Mouse (Mus musculus) left cerebral cortex, adult 2 months (tissue): Measurements from ENCODE around the gene Xrcc1. TPM values are rescaled to one million over a fixed set of nuclear protein-coding genes. Genes with fewer than 3 reads are reported as not detected.
"Not testable (repeated sequence)": the region's sequence is repeated elsewhere in the genome, so short reads cannot be mapped to it uniquely, and the experiment has no call there.

Experiments used
- DNase-seq, 2 experiments: peaks; one replicate each; pipeline ENCODE4 v3.0.0; 2021 to 2022; ENCODE audit warnings: low spot score in 2 of 2, mixed read lengths in 1 of 2; ENCODE audit errors: extremely low spot score in 1 of 2
- H3K27ac ChIP-seq: fragments of 200-600 bp; 2 replicates; pipeline ENCODE4 v1.8.1; 2022
- H3K4me3 ChIP-seq: fragments of 200-600 bp; 2 replicates; pipeline ENCODE4 v1.8.1; 2022
- CTCF ChIP-seq: fragments of 200-600 bp; IDR thresholded peaks from 2 replicates; pipeline ENCODE4 v1.8.1; 2022; ENCODE audit warnings: antibody characterized with exemption, mild to moderate bottlenecking, moderate library complexity
- intact Hi-C: fragments of 180-260 bp; cut with DNase I; formaldehyde crosslinking; loops from one replicate; pipeline ENCODE4 v1.15.1; 2025
- total RNA-seq, 2 experiments: library from RNA; stranded (reverse); gene quantifications; 2 replicates each; pipeline ENCODE4 v1.2.3; 2021

The Xrcc1 gene
- total RNA-seq, 2 experiments from 2014 or later: 32.8 to 39.5 TPM

- intact Hi-C loops: loop anchor here (1.0 to 2.0 kb wide), 2 partner anchors 23 to 27 kb away; partner anchors contain the start of gene Irgq
- TF ChIP-seq CTCF: no peak
- DNase-seq: no peak
- Histone ChIP-seq H3K27ac (peak overlapping the region; percentile 99), H3K4me3 (peak overlapping the region; percentile 70)
Observed at GRCm38 (mm10) chr7:24507726-24508114, 38.4 kb upstream of the Xrcc1 start.

- no peak for DNase-seq
- TF ChIP-seq CTCF: no peak
- no peak within 1 kb of the TSS for H3K27ac ChIP-seq
- intact Hi-C loops: no loop called here
- H3K4me3 ChIP-seq: no peak within 1 kb of the TSS
Observed at GRCm38 (mm10) chr7:24512355-24512754, 33.7 kb upstream of the Xrcc1 start, which contains the start of gene AC161166.1. AC161166.1 (minus strand) TSS chr7:24512455.

- peak; percentile 41 for TF ChIP-seq CTCF
- intact Hi-C loops, H3K4me3 ChIP-seq, DNase-seq, H3K27ac ChIP-seq: not testable (repeated sequence)
Observed at GRCm38 (mm10) chr7:24516319-24516718, 29.8 kb upstream of the Xrcc1 start.

- Histone ChIP-seq H3K27ac (peak overlapping the region; percentile 76), H3K4me3 (no peak overlapping the region)
- no peak for DNase-seq
- intact Hi-C loops: no loop called here
- TF ChIP-seq CTCF: no peak
Observed at GRCm38 (mm10) chr7:24517077-24517476, 29.0 kb upstream of the Xrcc1 start.

- no peak for TF ChIP-seq CTCF
- no peak for DNase-seq
- intact Hi-C loops: no loop called here
Observed at GRCm38 (mm10) chr7:24517654-24518053, 28.4 kb upstream of the Xrcc1 start.

GRCm38 (mm10) chr7:24519130-24519529, 27.0 kb upstream of the Xrcc1 start:
- Histone ChIP-seq H3K27ac (no peak overlapping the region), H3K4me3 (no peak overlapping the region)
- no peak for TF ChIP-seq CTCF
- intact Hi-C loops: no loop called here
- no peak for DNase-seq

More at GRCm38 (mm10) chr7:24517654-24518053, 28.4 kb upstream of the Xrcc1 start:
- Histone ChIP-seq H3K4me3 (no peak overlapping the region), H3K27ac (peak overlapping the region; percentile 83)

GRCm38 (mm10) chr7:24520054-24520453, 26.0 kb upstream of the Xrcc1 start:
- H3K4me3 ChIP-seq, H3K27ac ChIP-seq, intact Hi-C loops, DNase-seq: not testable (repeated sequence)

- intact Hi-C loops: no loop called here
Observed at GRCm38 (mm10) chr7:24522805-24523204, 23.3 kb upstream of the Xrcc1 start.

GRCm38 (mm10) chr7:24523723-24524122, 22.4 kb upstream of the Xrcc1 start:
- intact Hi-C loops: no loop called here
- no peak for TF ChIP-seq CTCF
- Histone ChIP-seq H3K27ac (no peak overlapping the region), H3K4me3 (no peak overlapping the region)
- DNase-seq: no peak

More at GRCm38 (mm10) chr7:24522805-24523204, 23.3 kb upstream of the Xrcc1 start:
- TF ChIP-seq CTCF: no peak
- DNase-seq: no peak
- Histone ChIP-seq H3K4me3 (no peak overlapping the region), H3K27ac (no peak overlapping the region)

GRCm38 (mm10) chr7:24524978-24525377, 21.1 kb upstream of the Xrcc1 start:
- intact Hi-C loops: no loop called here
- DNase-seq: no peak
- no peak overlapping the region for H3K4me3 ChIP-seq
- H3K27ac ChIP-seq: no peak overlapping the region
- peak; percentile 6 for TF ChIP-seq CTCF

GRCm38 (mm10) chr7:24525686-24526420, 20.2 kb upstream of the Xrcc1 start:
- TF ChIP-seq CTCF: no peak
- Histone ChIP-seq H3K4me3 (no peak overlapping the region), H3K27ac (no peak overlapping the region)
- intact Hi-C loops: no loop called here
- DNase-seq: no peak

- intact Hi-C loops: no loop called here
- no peak for DNase-seq
- H3K27ac ChIP-seq: no peak overlapping the region
- no peak for TF ChIP-seq CTCF
- H3K4me3 ChIP-seq: no peak overlapping the region
Observed at GRCm38 (mm10) chr7:24528861-24529260, 17.2 kb upstream of the Xrcc1 start.

- DNase-seq: no peak
- Histone ChIP-seq H3K27ac (peak overlapping the region; percentile 99), H3K4me3 (peak overlapping the region; percentile 65)
- intact Hi-C loops: no loop called here
- no peak for TF ChIP-seq CTCF
Observed at GRCm38 (mm10) chr7:24529580-24529979, 16.5 kb upstream of the Xrcc1 start.
